Mouse (Mus musculus): ENCODE data around the gene Dpp4. TPM values are rescaled to one million over a fixed set of nuclear protein-coding genes. Genes with fewer than 3 reads are reported as not detected.

Gene Dpp4
- polyA plus RNA-seq, 1 experiment from 2014 or later = 12.3 TPM

- 65% methylated on average over 3 of the region's 3 CpGs for WGBS (ENCODE audit: insufficient replicate concordance)
- Histone ChIP-seq H3K4me1 (ENCODE audit: control insufficient read depth, insufficient read depth, low read length) (no peaks in the 10 kb centered on the region), H3K4me3 (ENCODE audit: low read depth, low read length) (no peak overlapping the region), H3K9me3 (replicated peaks; ENCODE audit: control insufficient read depth, low read length) (no peaks in the 10 kb centered on the region), H3K27me3 (ENCODE audit: control insufficient read depth, insufficient read depth, low read length) (no peaks in the 10 kb centered on the region), H3K9ac (ENCODE audit: low read depth, low read length) (no peak overlapping the region), H3K36me3 (ENCODE audit: control insufficient read depth, insufficient read depth, low read length) (no peaks in the 10 kb centered on the region), H3K4me2 (peak overlapping the region; percentile 8; the same call in 1 of the 2 replicates), H3K27ac (ENCODE audit: low read depth, low read length) (no peak overlapping the region)
- no peak for ATAC-seq (replicated peaks; ENCODE audit: insufficient number of reproducible peaks, low FRiP score, low TSS enrichment)
Measured at GRCm38 (mm10) chr2:62341061-62341733, 70.8 kb downstream of the Dpp4 start.

- no peaks in the 10 kb centered on the region for H3K36me3 ChIP-seq (ENCODE audit: control insufficient read depth, insufficient read depth, low read length)
Measured at GRCm38 (mm10) chr2:62339222-62339944, 72.6 kb downstream of the Dpp4 start.

GRCm38 (mm10) chr2:62337086-62337485 lies 74.9 kb downstream of the Dpp4 start:
- Histone ChIP-seq H3K4me2 (no peak overlapping the region), H3K4me3 (ENCODE audit: low read depth, low read length) (no peak overlapping the region), H3K9me3 (replicated peaks; ENCODE audit: control insufficient read depth, low read length) (no peaks in the 10 kb centered on the region), H3K9ac (ENCODE audit: low read depth, low read length) (no peak overlapping the region), H3K27me3 (ENCODE audit: control insufficient read depth, insufficient read depth, low read length) (no peaks in the 10 kb centered on the region), H3K27ac (ENCODE audit: low read depth, low read length) (no peak overlapping the region), H3K4me1 (ENCODE audit: control insufficient read depth, insufficient read depth, low read length) (no peaks in the 10 kb centered on the region), H3K36me3 (ENCODE audit: control insufficient read depth, insufficient read depth, low read length) (no peaks in the 10 kb centered on the region)
- ATAC-seq (replicated peaks; ENCODE audit: insufficient number of reproducible peaks, low FRiP score, low TSS enrichment) = no peak
- WGBS (ENCODE audit: insufficient replicate concordance) = 74% methylated on average over 7 of the region's 7 CpGs

More at GRCm38 (mm10) chr2:62339222-62339944, 72.6 kb downstream of the Dpp4 start:
- Histone ChIP-seq H3K4me2 (no peak overlapping the region), H3K4me1 (ENCODE audit: control insufficient read depth, insufficient read depth, low read length) (no peaks in the 10 kb centered on the region), H3K9me3 (replicated peaks; ENCODE audit: control insufficient read depth, low read length) (no peaks in the 10 kb centered on the region), H3K27ac (ENCODE audit: low read depth, low read length) (no peak overlapping the region), H3K9ac (ENCODE audit: low read depth, low read length) (no peak overlapping the region), H3K4me3 (ENCODE audit: low read depth, low read length) (no peak overlapping the region), H3K27me3 (ENCODE audit: control insufficient read depth, insufficient read depth, low read length) (no peaks in the 10 kb centered on the region)
- no peak for ATAC-seq (replicated peaks; ENCODE audit: insufficient number of reproducible peaks, low FRiP score, low TSS enrichment)
- 62% methylated on average over 4 of the region's 4 CpGs for WGBS (ENCODE audit: insufficient replicate concordance)

- Histone ChIP-seq H3K27me3 (ENCODE audit: control insufficient read depth, insufficient read depth, low read length) (no peaks in the 10 kb centered on the region), H3K4me2 (no peak overlapping the region), H3K9ac (ENCODE audit: low read depth, low read length) (no peak overlapping the region), H3K27ac (ENCODE audit: low read depth, low read length) (no peak overlapping the region), H3K4me3 (ENCODE audit: low read depth, low read length) (no peak overlapping the region), H3K4me1 (ENCODE audit: control insufficient read depth, insufficient read depth, low read length) (no peaks in the 10 kb centered on the region), H3K36me3 (ENCODE audit: control insufficient read depth, insufficient read depth, low read length) (no peaks in the 10 kb centered on the region), H3K9me3 (replicated peaks; ENCODE audit: control insufficient read depth, low read length) (no peaks in the 10 kb centered on the region)
- WGBS (ENCODE audit: insufficient replicate concordance) = 83% methylated on average over 4 of the region's 4 CpGs
- no peak for ATAC-seq (replicated peaks; ENCODE audit: insufficient number of reproducible peaks, low FRiP score, low TSS enrichment)
Measured at GRCm38 (mm10) chr2:62334397-62335243, 77.4 kb downstream of the Dpp4 start.

- H3K4me3 ChIP-seq (ENCODE audit: low read depth, low read length) = no peak overlapping the region
- WGBS (ENCODE audit: insufficient replicate concordance) = 74% methylated on average over 8 of the region's 8 CpGs
- no peaks in the 10 kb centered on the region for H3K36me3 ChIP-seq (ENCODE audit: control insufficient read depth, insufficient read depth, low read length)
- no peaks in the 10 kb centered on the region for H3K9me3 ChIP-seq (replicated peaks; ENCODE audit: control insufficient read depth, low read length)
- no peaks in the 10 kb centered on the region for H3K27me3 ChIP-seq (ENCODE audit: control insufficient read depth, insufficient read depth, low read length)
- H3K9ac ChIP-seq (ENCODE audit: low read depth, low read length) = no peak overlapping the region
- H3K4me2 ChIP-seq = no peak overlapping the region
- no peak for ATAC-seq (replicated peaks; ENCODE audit: insufficient number of reproducible peaks, low FRiP score, low TSS enrichment)
- H3K27ac ChIP-seq (ENCODE audit: low read depth, low read length) = no peak overlapping the region
- no peaks in the 10 kb centered on the region for H3K4me1 ChIP-seq (ENCODE audit: control insufficient read depth, insufficient read depth, low read length)
Measured at GRCm38 (mm10) chr2:62332465-62332864, 79.6 kb downstream of the Dpp4 start.

DNA sequence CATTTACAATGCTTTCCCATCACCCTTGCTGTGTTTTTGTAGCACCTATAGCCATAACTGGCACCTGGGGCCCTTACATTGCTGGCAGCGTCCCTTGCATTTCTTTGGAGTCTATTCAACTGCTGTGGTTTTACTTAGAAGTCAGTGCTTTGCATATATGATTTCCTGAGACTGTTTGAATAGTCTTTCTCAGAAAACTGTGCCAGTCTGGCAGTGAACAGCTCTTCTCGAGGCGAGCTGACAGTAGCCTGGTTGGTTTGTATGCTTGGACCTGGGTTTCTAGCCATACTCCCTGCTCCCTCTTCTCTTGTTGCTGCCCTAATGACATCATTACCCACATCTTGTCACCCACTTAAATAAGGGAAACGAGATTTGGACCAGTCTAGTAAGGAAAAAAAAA lies 80.1 kb downstream of the Dpp4 start:
- no peak overlapping the region for H3K4me2 ChIP-seq
- WGBS (ENCODE audit: insufficient replicate concordance) = 70% methylated on average over 4 of the region's 4 CpGs

GRCm38 (mm10) chr2:62325388-62325787 lies 86.6 kb downstream of the Dpp4 start:
- H3K4me2 ChIP-seq = no peak overlapping the region
- 77% methylated on average over 2 of the region's 2 CpGs for WGBS (ENCODE audit: insufficient replicate concordance)
- H3K27me3 ChIP-seq (ENCODE audit: control insufficient read depth, insufficient read depth, low read length) = no peaks in the 10 kb centered on the region
- no peak overlapping the region for H3K4me3 ChIP-seq (ENCODE audit: low read depth, low read length)
- no peak for ATAC-seq (replicated peaks; ENCODE audit: insufficient number of reproducible peaks, low FRiP score, low TSS enrichment)
- no peaks in the 10 kb centered on the region for H3K36me3 ChIP-seq (ENCODE audit: control insufficient read depth, insufficient read depth, low read length)
- no peaks in the 10 kb centered on the region for H3K4me1 ChIP-seq (ENCODE audit: control insufficient read depth, insufficient read depth, low read length)
- no peaks in the 10 kb centered on the region for H3K9me3 ChIP-seq (replicated peaks; ENCODE audit: control insufficient read depth, low read length)
- H3K27ac ChIP-seq (ENCODE audit: low read depth, low read length) = no peak overlapping the region
- H3K9ac ChIP-seq (ENCODE audit: low read depth, low read length) = no peak overlapping the region

More for the DNA sequence above, 80.1 kb downstream of the Dpp4 start:
- ATAC-seq (replicated peaks; ENCODE audit: insufficient number of reproducible peaks, low FRiP score, low TSS enrichment) = no peak
- Histone ChIP-seq H3K27me3 (ENCODE audit: control insufficient read depth, insufficient read depth, low read length) (no peaks in the 10 kb centered on the region), H3K27ac (ENCODE audit: low read depth, low read length) (no peak overlapping the region), H3K9me3 (replicated peaks; ENCODE audit: control insufficient read depth, low read length) (no peaks in the 10 kb centered on the region), H3K9ac (ENCODE audit: low read depth, low read length) (no peak overlapping the region), H3K4me1 (ENCODE audit: control insufficient read depth, insufficient read depth, low read length) (no peaks in the 10 kb centered on the region), H3K36me3 (ENCODE audit: control insufficient read depth, insufficient read depth, low read length) (no peaks in the 10 kb centered on the region), H3K4me3 (ENCODE audit: low read depth, low read length) (no peak overlapping the region)

DNA sequence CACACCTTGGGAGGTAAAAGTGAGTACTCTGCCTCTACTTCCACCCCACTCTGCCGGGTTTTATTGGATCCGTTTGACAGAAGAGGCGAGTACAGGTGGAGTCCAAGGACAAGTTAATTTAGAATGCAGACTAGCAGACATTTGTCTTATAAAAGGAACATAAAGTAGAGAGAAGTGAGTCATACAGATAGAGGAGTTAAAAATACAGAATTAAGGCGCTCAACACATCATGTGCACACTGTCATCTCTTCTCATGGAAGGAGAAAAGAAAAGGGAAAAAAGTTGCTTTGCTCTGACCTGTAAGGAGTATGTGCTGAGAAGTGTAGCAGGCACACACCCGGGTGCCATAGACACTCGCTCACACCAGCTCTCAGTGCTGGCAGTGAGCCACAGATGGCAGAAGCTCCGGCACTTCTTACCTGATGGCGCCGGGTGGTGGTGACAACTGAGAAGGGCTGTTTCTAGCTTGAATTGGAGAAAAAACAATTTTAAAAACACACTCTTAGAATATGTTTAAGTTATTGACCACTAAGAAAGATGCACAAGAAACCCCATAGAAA lies 88.9 kb downstream of the Dpp4 start:
- H3K4me1 ChIP-seq (ENCODE audit: control insufficient read depth, insufficient read depth, low read length) = no peaks in the 10 kb centered on the region
- no peak for ATAC-seq (replicated peaks; ENCODE audit: insufficient number of reproducible peaks, low FRiP score, low TSS enrichment)

More for the DNA sequence above, 88.9 kb downstream of the Dpp4 start:
- Histone ChIP-seq H3K4me2 (no peak overlapping the region), H3K27ac (ENCODE audit: low read depth, low read length) (no peak overlapping the region), H3K4me3 (ENCODE audit: low read depth, low read length) (no peak overlapping the region), H3K36me3 (ENCODE audit: control insufficient read depth, insufficient read depth, low read length) (no peaks in the 10 kb centered on the region), H3K9ac (ENCODE audit: low read depth, low read length) (no peak overlapping the region), H3K9me3 (replicated peaks; ENCODE audit: control insufficient read depth, low read length) (no peaks in the 10 kb centered on the region), H3K27me3 (ENCODE audit: control insufficient read depth, insufficient read depth, low read length) (no peaks in the 10 kb centered on the region)
- 77% methylated on average over 9 of the region's 9 CpGs for WGBS (ENCODE audit: insufficient replicate concordance)

Measured in heart, embryonic 11.5 days (tissue).